Mouse (Mus musculus) midbrain, embryonic 15.5 days (tissue): ENCODE measurements around the gene Exosc5. TPM values are rescaled to one million over a fixed set of nuclear protein-coding genes. Genes with fewer than 3 reads are reported as not detected.
A peak's percentile ranks its signal among the peaks of the same experiment; 100 is the strongest.

Experiments
- ATAC-seq: fragments of 200-750 bp; cut with Nextera tagmentation; replicated peaks from 2 replicates; pipeline ENCODE4 v1.8.0; 2017; ENCODE audit warnings: moderate TSS enrichment
- H3K27ac ChIP-seq: fragments of 300-500 bp; sonication (generic); 2 replicates; pipeline ENCODE4 v1.5.1; 2015; ENCODE audit warnings: mild to moderate bottlenecking, inconsistent platforms
- H3K27me3 ChIP-seq: fragments of 300-500 bp; sonication (generic); replicated peaks from 2 replicates; pipeline ENCODE4 v1.6.1; 2015; ENCODE audit warnings: inconsistent platforms
- H3K36me3 ChIP-seq: fragments of 300-500 bp; sonication (generic); replicated peaks from 2 replicates; pipeline ENCODE4 v1.6.1; 2015; ENCODE audit warnings: inconsistent platforms
- H3K4me1 ChIP-seq: fragments of 300-500 bp; sonication (generic); 2 replicates; pipeline ENCODE4 v1.6.1; 2015; ENCODE audit warnings: inconsistent platforms
- H3K4me2 ChIP-seq: fragments of 300-500 bp; sonication (generic); 2 replicates; pipeline ENCODE4 v1.6.1; 2015; ENCODE audit warnings: inconsistent platforms, mild to moderate bottlenecking, moderate library complexity
- H3K4me3 ChIP-seq: fragments of 300-500 bp; sonication (generic); 2 replicates; pipeline ENCODE4 v1.5.1; 2015; ENCODE audit warnings: mild to moderate bottlenecking, inconsistent platforms
- H3K9ac ChIP-seq: fragments of 300-500 bp; sonication (generic); 2 replicates; pipeline ENCODE4 v1.6.1; 2015; ENCODE audit warnings: mild to moderate bottlenecking, inconsistent platforms
- H3K9me3 ChIP-seq: fragments of 300-500 bp; sonication (generic); 2 replicates; pipeline ENCODE4 v1.6.1; 2016; ENCODE audit warnings: inconsistent platforms
- WGBS: fragments of 180-500 bp; shearing (Covaris S2); methylation state at CpG from one replicate; pipeline ENCODE4 v1.1.7; 2015; ENCODE audit warnings: mixed read lengths; 5-methylcytosine and 5-hydroxymethylcytosine counted together
- polyA plus RNA-seq: library from polyadenylated mRNA; unstranded; fragments of >200 nt; fragmentation: Nextera tagmentation; extraction: Ambion mirVana; gene quantifications from 2 replicates; pipeline ENCODE4 v1.2.1, GENCODE M21; 2015

Exosc5 gene
- polyA plus RNA-seq, 1 experiment from 2014 or later = 41.0 TPM

DNA sequence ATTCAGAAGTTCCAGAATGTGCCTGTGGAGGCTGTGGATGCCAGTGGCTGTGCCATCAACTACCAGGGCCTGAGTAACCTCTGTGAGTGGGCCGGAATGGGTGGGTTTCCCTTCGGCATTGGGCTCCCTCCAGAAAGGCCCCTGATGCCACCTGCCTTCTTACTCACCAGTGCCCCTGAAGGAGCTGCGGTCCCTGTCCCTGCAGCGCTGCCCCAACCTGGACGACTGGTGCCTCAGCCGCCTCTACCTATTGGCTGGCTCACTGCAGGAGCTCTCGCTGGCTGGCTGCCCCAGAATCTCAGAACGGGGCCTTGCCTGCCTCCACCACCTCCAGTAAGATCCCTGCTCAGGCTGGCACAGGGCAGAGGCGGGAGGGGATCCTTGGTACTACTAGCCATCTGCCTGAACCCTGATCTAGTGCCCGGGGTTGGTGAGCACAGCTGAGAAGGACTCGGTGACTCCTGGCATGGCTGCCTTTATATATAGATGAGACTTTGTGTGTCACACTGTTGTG lies 35.0 kb upstream of the Exosc5 start:
- H3K9ac ChIP-seq = no peak overlapping the region

DNA sequence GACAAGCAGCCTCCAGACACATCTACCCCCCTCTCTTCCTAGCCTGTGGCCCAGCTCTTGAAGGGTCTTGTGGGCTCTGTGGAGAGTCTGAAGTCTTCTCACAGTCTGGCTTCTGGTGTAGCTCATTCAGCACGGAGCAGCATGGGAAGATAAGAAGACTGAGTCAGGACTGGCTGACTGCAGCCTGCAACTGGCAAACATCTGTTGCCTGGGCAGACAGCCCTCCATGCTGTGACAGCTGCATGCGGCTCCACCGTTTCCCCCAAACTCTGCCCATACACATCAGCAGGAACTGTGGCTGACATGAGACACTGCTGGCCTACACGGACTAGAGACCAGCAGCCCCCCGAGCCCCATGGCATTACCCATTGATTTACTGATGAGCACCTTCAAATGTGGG lies 34.1 kb upstream of the Exosc5 start:
- 85% methylated on average over 5 of the region's 5 CpGs for WGBS
- H3K27me3 ChIP-seq = peaks cover 16% of the 10 kb centered on the region
- no peak for ATAC-seq
- no peak overlapping the region for H3K9ac ChIP-seq
- peaks cover 3% of the 10 kb centered on the region; the same call in 1 of the 2 replicates for H3K36me3 ChIP-seq
- H3K9me3 ChIP-seq = no peaks in the 10 kb centered on the region
- H3K4me1 ChIP-seq = peaks cover 11% of the 10 kb centered on the region
- no peak overlapping the region for H3K4me3 ChIP-seq
- no peak overlapping the region for H3K4me2 ChIP-seq
- no peak overlapping the region for H3K27ac ChIP-seq

More for the DNA sequence above, 35.0 kb upstream of the Exosc5 start:
- no peak overlapping the region for H3K4me2 ChIP-seq
- ATAC-seq = no peak
- H3K27me3 ChIP-seq = peaks cover 13% of the 10 kb centered on the region
- H3K36me3 ChIP-seq = peaks cover 2% of the 10 kb centered on the region; the same call in 1 of the 2 replicates
- no peak overlapping the region for H3K4me3 ChIP-seq
- WGBS = 89% methylated on average over 11 of the region's 11 CpGs
- no peak overlapping the region for H3K27ac ChIP-seq
- peaks cover 14% of the 10 kb centered on the region for H3K4me1 ChIP-seq
- H3K9me3 ChIP-seq = no peaks in the 10 kb centered on the region

DNA sequence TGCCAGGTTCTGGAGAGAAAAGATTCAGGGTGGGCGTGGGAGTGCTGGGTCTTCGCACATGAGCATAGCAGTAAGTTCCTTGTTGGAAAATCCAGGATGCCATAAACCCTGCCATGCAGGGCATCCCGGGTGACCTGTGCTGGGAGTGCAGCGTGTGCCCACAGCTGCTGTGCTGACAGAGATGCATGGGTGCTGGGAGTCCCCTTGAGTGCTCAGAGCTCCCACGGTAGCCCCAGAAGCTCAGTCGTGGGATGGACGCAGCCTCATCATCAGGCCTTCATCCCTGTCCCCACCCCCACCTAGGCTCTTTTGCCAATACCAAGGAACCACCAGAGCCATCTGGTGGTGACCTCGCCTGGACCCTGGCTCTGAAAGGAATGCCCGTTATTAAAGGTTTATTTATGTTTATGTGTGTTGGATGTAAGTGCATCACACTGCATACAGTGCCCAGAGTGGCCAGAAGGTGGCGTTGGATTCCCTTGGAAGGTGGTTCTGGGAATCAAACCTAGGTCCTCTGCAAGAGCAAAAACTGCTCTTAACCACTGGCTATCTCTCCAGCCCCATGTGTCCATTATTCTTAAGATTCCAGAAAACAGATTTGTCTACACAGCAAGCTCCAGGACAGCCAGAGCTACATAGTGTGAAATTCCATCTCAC lies 33.2 kb upstream of the Exosc5 start:
- WGBS = 80% methylated on average over 10 of the region's 10 CpGs
- Histone ChIP-seq H3K9ac (no peak overlapping the region), H3K4me3 (no peak overlapping the region), H3K4me1 (peaks cover 6% of the 10 kb centered on the region), H3K4me2 (no peak overlapping the region), H3K9me3 (no peaks in the 10 kb centered on the region), H3K36me3 (peaks cover 12% of the 10 kb centered on the region), H3K27me3 (peaks cover 16% of the 10 kb centered on the region), H3K27ac (no peak overlapping the region)
- no peak for ATAC-seq

DNA sequence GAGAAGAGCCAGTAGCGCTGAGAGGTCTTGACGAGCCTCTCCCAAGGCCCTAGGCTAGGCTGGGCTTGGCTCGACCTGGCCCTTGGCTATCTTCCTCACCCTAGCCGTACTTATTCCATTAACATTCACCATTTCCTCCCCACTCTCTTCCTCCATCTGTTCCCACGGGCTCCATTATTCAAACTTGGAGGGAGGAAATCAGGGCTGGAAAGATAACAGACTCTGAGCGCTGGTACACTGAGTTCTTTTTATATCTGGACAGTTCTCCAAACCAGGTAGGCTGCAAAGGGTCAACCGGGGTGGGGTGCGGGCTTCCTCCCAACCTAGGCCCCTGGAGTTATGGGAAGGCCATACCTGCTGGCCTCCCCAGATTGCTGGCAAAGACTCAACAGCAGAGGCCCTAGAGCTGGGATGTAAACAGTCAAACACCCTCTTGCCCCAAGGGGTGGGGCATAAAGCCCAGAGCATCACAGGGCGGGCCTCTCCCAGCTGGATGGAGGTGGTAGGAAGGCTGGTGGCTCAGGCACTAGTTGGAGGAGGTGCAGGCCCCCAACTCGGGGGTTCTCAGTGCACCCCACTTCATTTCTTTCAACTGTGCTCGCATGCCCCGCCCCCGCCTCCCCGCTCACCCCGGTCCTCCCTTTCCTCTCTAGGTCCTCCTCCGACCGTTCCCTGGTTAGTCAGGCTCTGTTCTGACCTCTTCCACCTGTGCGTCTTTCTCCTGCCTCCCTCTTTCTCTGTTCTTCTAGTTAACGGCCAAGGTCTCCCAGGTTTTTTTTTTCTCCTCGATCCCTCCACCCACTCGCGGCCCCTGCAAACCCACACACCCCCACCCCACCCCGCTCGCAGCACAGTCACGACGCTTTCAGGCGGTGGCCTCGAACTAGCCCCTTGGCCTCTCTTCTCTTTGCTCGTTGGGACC lies 32.2 kb upstream of the Exosc5 start, which contains the start of gene B3gnt8:
TSS of gene B3gnt8 (plus strand) at position 146 of the 922 bp plus-strand sequence.
- Histone ChIP-seq H3K27ac (no peak within 1 kb of the TSS), H3K9ac (0 out of 2 replicates have a peak within 1 kb of the TSS, but pooled peaks have one; percentile 9), H3K27me3 (peaks cover 16% of the 10 kb centered on the region), H3K4me2 (peak within 1 kb of the TSS; percentile 35), H3K9me3 (no peaks in the 10 kb centered on the region), H3K4me3 (peak within 1 kb of the TSS; percentile 4; the same call in 1 of the 2 replicates), H3K36me3 (peaks cover 19% of the 10 kb centered on the region), H3K4me1 (peaks cover 6% of the 10 kb centered on the region)
- ATAC-seq = no peak
- WGBS = 22% methylated on average over 29 of the region's 29 CpGs

GRCm38 (mm10) chr7:25627431-25628322 lies 31.3 kb upstream of the Exosc5 start:
- Histone ChIP-seq H3K27ac (no peak overlapping the region), H3K4me1 (peaks cover 6% of the 10 kb centered on the region), H3K9ac (0 out of 2 replicates have a peak overlapping the region, but pooled peaks have one; percentile 9), H3K9me3 (no peaks in the 10 kb centered on the region), H3K4me3 (peak overlapping the region; percentile 4; the same call in 1 of the 2 replicates), H3K4me2 (peak overlapping the region; percentile 35), H3K27me3 (peaks cover 16% of the 10 kb centered on the region), H3K36me3 (peaks cover 19% of the 10 kb centered on the region)
- no peak for ATAC-seq
- WGBS = 19% methylated on average over 38 of the region's 38 CpGs

GRCm38 (mm10) chr7:25628323-25628620 lies 30.7 kb upstream of the Exosc5 start:
- no peak overlapping the region for H3K27ac ChIP-seq
- H3K9ac ChIP-seq = no peak overlapping the region
- 69% methylated on average over 8 of the region's 8 CpGs for WGBS
- peaks cover 23% of the 10 kb centered on the region for H3K36me3 ChIP-seq
- ATAC-seq = no peak
- peaks cover 6% of the 10 kb centered on the region for H3K4me1 ChIP-seq
- no peak overlapping the region for H3K4me2 ChIP-seq
- peaks cover 16% of the 10 kb centered on the region for H3K27me3 ChIP-seq
- H3K9me3 ChIP-seq = no peaks in the 10 kb centered on the region
- no peak overlapping the region for H3K4me3 ChIP-seq

- Histone ChIP-seq H3K27me3 (peaks cover 14% of the 10 kb centered on the region), H3K4me3 (no peak overlapping the region), H3K9me3 (no peaks in the 10 kb centered on the region), H3K27ac (no peak overlapping the region), H3K36me3 (peaks cover 32% of the 10 kb centered on the region), H3K4me1 (no peaks in the 10 kb centered on the region), H3K9ac (no peak overlapping the region), H3K4me2 (no peak overlapping the region)
- 91% methylated on average over 5 of the region's 5 CpGs for WGBS
- ATAC-seq = no peak
These were observed 26.3 kb upstream of the Exosc5 start for GRCm38 (mm10) chr7:25632679-25633078.

GRCm38 (mm10) chr7:25636373-25636772 lies 22.6 kb upstream of the Exosc5 start:
- no peaks in the 10 kb centered on the region for H3K9me3 ChIP-seq
- 72% methylated on average over 3 of the region's 3 CpGs for whole genome bisulfite sequencing
- no peak overlapping the region for H3K9ac ChIP-seq
- H3K4me1 ChIP-seq = no peaks in the 10 kb centered on the region
- H3K27ac ChIP-seq = no peak overlapping the region
- H3K4me3 ChIP-seq = no peak overlapping the region
- H3K27me3 ChIP-seq = no peaks in the 10 kb centered on the region
- H3K4me2 ChIP-seq = no peak overlapping the region
- peaks cover 20% of the 10 kb centered on the region; the same call in 1 of the 2 replicates for H3K36me3 ChIP-seq
- no peak for ATAC-seq

GRCm38 (mm10) chr7:25637099-25637498 lies 21.9 kb upstream of the Exosc5 start:
- H3K36me3 ChIP-seq = peaks cover 18% of the 10 kb centered on the region; the same call in 1 of the 2 replicates

GRCm38 (mm10) chr7:25639754-25640153 lies 19.2 kb upstream of the Exosc5 start:
- no peaks in the 10 kb centered on the region for H3K27me3 ChIP-seq
- H3K27ac ChIP-seq = no peak overlapping the region
- H3K4me1 ChIP-seq = no peaks in the 10 kb centered on the region
- H3K9me3 ChIP-seq = no peaks in the 10 kb centered on the region
- H3K36me3 ChIP-seq = peaks cover 9% of the 10 kb centered on the region; the same call in 1 of the 2 replicates
- H3K4me2 ChIP-seq = no peak overlapping the region
- H3K9ac ChIP-seq = no peak overlapping the region
- WGBS = 89% methylated on average over 4 of the region's 4 CpGs
- H3K4me3 ChIP-seq = no peak overlapping the region
- ATAC-seq = no peak

More at GRCm38 (mm10) chr7:25637099-25637498, 21.9 kb upstream of the Exosc5 start:
- no peak overlapping the region for H3K9ac ChIP-seq
- no peak overlapping the region for H3K27ac ChIP-seq
- no peak overlapping the region for H3K4me2 ChIP-seq
- H3K4me1 ChIP-seq = no peaks in the 10 kb centered on the region
- H3K9me3 ChIP-seq = no peaks in the 10 kb centered on the region
- no peak overlapping the region for H3K4me3 ChIP-seq
- H3K27me3 ChIP-seq = no peaks in the 10 kb centered on the region
- WGBS = 89% methylated on average over 5 of the region's 5 CpGs
- ATAC-seq = no peak

DNA sequence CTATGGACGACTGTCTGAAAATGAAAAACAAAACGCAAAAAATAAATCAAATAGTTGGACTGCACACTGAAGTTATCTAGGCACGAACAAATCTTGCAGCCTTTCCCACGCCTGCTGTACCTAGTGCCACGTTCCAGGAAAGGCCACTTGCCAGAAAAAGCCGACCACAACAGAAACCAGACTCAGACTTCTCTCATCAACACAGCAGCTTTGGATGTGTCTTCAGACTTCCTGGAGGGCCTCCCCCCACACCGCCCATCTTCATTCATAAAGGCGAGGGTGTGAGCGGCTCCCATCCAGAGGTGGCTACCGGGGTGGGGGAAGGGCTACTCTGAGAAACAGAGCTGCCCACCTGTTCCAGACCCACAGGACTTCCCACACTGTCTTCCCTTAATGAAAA lies 14.8 kb upstream of the Exosc5 start:
- no peak overlapping the region for H3K9ac ChIP-seq
- no peaks in the 10 kb centered on the region for H3K9me3 ChIP-seq

More for the DNA sequence above, 14.8 kb upstream of the Exosc5 start:
- 83% methylated on average over 10 of the region's 10 CpGs for WGBS
- H3K4me2 ChIP-seq = no peak overlapping the region
- ATAC-seq = no peak
- H3K36me3 ChIP-seq = no peaks in the 10 kb centered on the region; the same call in 1 of the 2 replicates
- no peak overlapping the region for H3K27ac ChIP-seq
- H3K4me3 ChIP-seq = no peak overlapping the region
- H3K4me1 ChIP-seq = no peaks in the 10 kb centered on the region
- H3K27me3 ChIP-seq = no peaks in the 10 kb centered on the region
